Mouse (Mus musculus): ENCODE measurements at regions not wholly inside any gene's neighbourhood (a gene's known extent, or its start where the extent isn't known, plus 50 kb on each side); places are given as distances from the start of the nearest gene placed in this dataset.

GRCm38 (mm10) chr2:174561828-174562429 is 81.4 kb upstream of the Zfp831 start:
- TF ChIP-seq CTCF (IDR thresholded peaks at IDR 0.05; ENCODE audit: low read depth) (no peak), EP300 (optimal IDR thresholded peaks at IDR 0.05) (no peak)
- 31% methylated on average over 7 of the region's 7 CpGs for WGBS
- DNase-seq (ENCODE audit: low spot score) (no peak), ATAC-seq (ENCODE audit: low FRiP score, low TSS enrichment) (no peak)
- no peak overlapping the region for H3K4me2 ChIP-seq (replicated peaks; ENCODE audit: low read depth)
- H3K4me1 ChIP-seq (replicated peaks; ENCODE audit: control insufficient read depth, insufficient read depth), result no peaks in the 10 kb centered on the region
- H3K36me3 ChIP-seq (ENCODE audit: control insufficient read depth, insufficient read depth, low read length), result no peaks in the 10 kb centered on the region
- no peak overlapping the region for H3K27ac ChIP-seq (replicated peaks)
- no peaks in the 10 kb centered on the region for H3K27me3 ChIP-seq (ENCODE audit: control insufficient read depth, insufficient read depth, low read length)
- H3K9me3 ChIP-seq (ENCODE audit: control insufficient read depth, low read length), result no peaks in the 10 kb centered on the region
- H3K9ac ChIP-seq (ENCODE audit: low read length), result no peak overlapping the region
- no peak overlapping the region for H3K4me3 ChIP-seq (ENCODE audit: low read depth, low read length)

- TF ChIP-seq CTCF (IDR thresholded peaks at IDR 0.05; ENCODE audit: low read depth) (no peak), EP300 (optimal IDR thresholded peaks at IDR 0.05) (no peak)
- no peak for DNase-seq (ENCODE audit: low spot score)
- Histone ChIP-seq H3K9me3 (ENCODE audit: control insufficient read depth, low read length) (no peaks in the 10 kb centered on the region), H3K27me3 (ENCODE audit: control insufficient read depth, insufficient read depth, low read length) (no peaks in the 10 kb centered on the region), H3K4me3 (ENCODE audit: low read depth, low read length) (no peak overlapping the region), H3K36me3 (ENCODE audit: control insufficient read depth, insufficient read depth, low read length) (no peaks in the 10 kb centered on the region), H3K4me1 (replicated peaks; ENCODE audit: control insufficient read depth, insufficient read depth) (no peaks in the 10 kb centered on the region), H3K27ac (replicated peaks) (no peak overlapping the region), H3K9ac (ENCODE audit: low read length) (no peak overlapping the region), H3K4me2 (replicated peaks; ENCODE audit: low read depth) (no peak overlapping the region)
- WGBS, result 76% methylated on average over 3 of the region's 3 CpGs
- ATAC-seq (ENCODE audit: low FRiP score, low TSS enrichment), result no peak
These were observed 79.4 kb upstream of the Zfp831 start for GRCm38 (mm10) chr2:174563917-174564316.

GRCm38 (mm10) chr2:174564817-174565216 is 78.5 kb upstream of the Zfp831 start:
- Histone ChIP-seq H3K9ac (ENCODE audit: low read length) (no peak overlapping the region), H3K9me3 (ENCODE audit: control insufficient read depth, low read length) (no peaks in the 10 kb centered on the region), H3K27ac (replicated peaks) (no peak overlapping the region), H3K4me2 (replicated peaks; ENCODE audit: low read depth) (no peak overlapping the region), H3K4me3 (ENCODE audit: low read depth, low read length) (no peak overlapping the region), H3K27me3 (ENCODE audit: control insufficient read depth, insufficient read depth, low read length) (no peaks in the 10 kb centered on the region), H3K36me3 (ENCODE audit: control insufficient read depth, insufficient read depth, low read length) (no peaks in the 10 kb centered on the region), H3K4me1 (replicated peaks; ENCODE audit: control insufficient read depth, insufficient read depth) (no peaks in the 10 kb centered on the region)
- TF ChIP-seq EP300 (optimal IDR thresholded peaks at IDR 0.05), result no peak
- TF ChIP-seq CTCF (IDR thresholded peaks at IDR 0.05; ENCODE audit: low read depth), result no peak
- DNase-seq (ENCODE audit: low spot score) (no peak), ATAC-seq (ENCODE audit: low FRiP score, low TSS enrichment) (no peak)
- WGBS, result 23% methylated on average over 5 of the region's 5 CpGs

GRCm38 (mm10) chr2:174565891-174566290 is 77.4 kb upstream of the Zfp831 start:
- Histone ChIP-seq H3K4me3 (ENCODE audit: low read depth, low read length) (no peak overlapping the region), H3K9me3 (ENCODE audit: control insufficient read depth, low read length) (no peaks in the 10 kb centered on the region), H3K4me1 (replicated peaks; ENCODE audit: control insufficient read depth, insufficient read depth) (no peaks in the 10 kb centered on the region), H3K4me2 (replicated peaks; ENCODE audit: low read depth) (no peak overlapping the region), H3K27me3 (ENCODE audit: control insufficient read depth, insufficient read depth, low read length) (no peaks in the 10 kb centered on the region), H3K9ac (ENCODE audit: low read length) (no peak overlapping the region), H3K27ac (replicated peaks) (no peak overlapping the region), H3K36me3 (ENCODE audit: control insufficient read depth, insufficient read depth, low read length) (no peaks in the 10 kb centered on the region)
- ATAC-seq (ENCODE audit: low FRiP score, low TSS enrichment) (no peak), DNase-seq (ENCODE audit: low spot score) (no peak)
- WGBS, result 68% methylated on average over 7 of the region's 7 CpGs
- TF ChIP-seq EP300 (optimal IDR thresholded peaks at IDR 0.05), result no peak
- TF ChIP-seq CTCF (IDR thresholded peaks at IDR 0.05; ENCODE audit: low read depth), result no peak

GRCm38 (mm10) chr2:174566752-174567151 is 76.6 kb upstream of the Zfp831 start:
- Histone ChIP-seq H3K4me1 (replicated peaks; ENCODE audit: control insufficient read depth, insufficient read depth) (no peaks in the 10 kb centered on the region), H3K9ac (ENCODE audit: low read length) (no peak overlapping the region), H3K4me2 (replicated peaks; ENCODE audit: low read depth) (no peak overlapping the region), H3K9me3 (ENCODE audit: control insufficient read depth, low read length) (no peaks in the 10 kb centered on the region), H3K27me3 (ENCODE audit: control insufficient read depth, insufficient read depth, low read length) (no peaks in the 10 kb centered on the region), H3K27ac (replicated peaks) (no peak overlapping the region), H3K36me3 (ENCODE audit: control insufficient read depth, insufficient read depth, low read length) (no peaks in the 10 kb centered on the region), H3K4me3 (ENCODE audit: low read depth, low read length) (no peak overlapping the region)
- TF ChIP-seq EP300 (optimal IDR thresholded peaks at IDR 0.05) (no peak), CTCF (IDR thresholded peaks at IDR 0.05; ENCODE audit: low read depth) (no peak)
- ATAC-seq (ENCODE audit: low FRiP score, low TSS enrichment) (no peak), DNase-seq (ENCODE audit: low spot score) (no peak)
- 89% methylated on average over 4 of the region's 4 CpGs for WGBS

- no peaks in the 10 kb centered on the region for H3K27me3 ChIP-seq (ENCODE audit: control insufficient read depth, insufficient read depth, low read length)
- TF ChIP-seq CTCF (IDR thresholded peaks at IDR 0.05; ENCODE audit: low read depth) (no peak), EP300 (optimal IDR thresholded peaks at IDR 0.05) (no peak)
- H3K9me3 ChIP-seq (ENCODE audit: control insufficient read depth, low read length), result no peaks in the 10 kb centered on the region
- DNase-seq (ENCODE audit: low spot score) (no peak), ATAC-seq (ENCODE audit: low FRiP score, low TSS enrichment) (no peak)
- H3K27ac ChIP-seq (replicated peaks), result no peak overlapping the region
- WGBS, result 68% methylated on average over 7 of the region's 7 CpGs
- no peaks in the 10 kb centered on the region for H3K4me1 ChIP-seq (replicated peaks; ENCODE audit: control insufficient read depth, insufficient read depth)
- no peaks in the 10 kb centered on the region for H3K36me3 ChIP-seq (ENCODE audit: control insufficient read depth, insufficient read depth, low read length)
- H3K4me3 ChIP-seq (ENCODE audit: low read depth, low read length), result no peak overlapping the region
- H3K4me2 ChIP-seq (replicated peaks; ENCODE audit: low read depth), result no peak overlapping the region
- H3K9ac ChIP-seq (ENCODE audit: low read length), result no peak overlapping the region
These were observed 68.4 kb upstream of the Zfp831 start for GRCm38 (mm10) chr2:174574804-174575507.

Data from stomach, postnatal 0 days (tissue).